Mouse (Mus musculus) spleen, postnatal 0 days (tissue): Measurements from ENCODE around the gene Clec10a. TPM values are rescaled to one million over a fixed set of nuclear protein-coding genes. Genes with fewer than 3 reads are reported as not detected.

Experiments
- polyA plus RNA-seq: library from polyadenylated mRNA; unstranded; fragments of >200 nt; fragmentation: Nextera tagmentation; extraction: Ambion mirVana; gene quantifications from 2 replicates; pipeline ENCODE4 v1.2.1, GENCODE M21; 2015

Gene Clec10a
- polyA plus RNA-seq: 2.9 and 5.5 TPM in 2 replicates

GRCm38 (mm10) chr11:70155897-70156296 is at the start of gene Clec10a:
Gene Clec10a (plus strand): TSS chr11:70156197.

GRCm38 (mm10) chr11:70129926-70130379 is 26.0 kb upstream of the Clec10a start, which contains the start of gene Mgl2:
Gene Mgl2 (plus strand): TSS chr11:70130329.

GRCm38 (mm10) chr11:70212423-70212822 is 56.4 kb downstream of the Clec10a start, which contains the start of gene Slc16a11:
Gene Slc16a11 (plus strand): TSS chr11:70212752.

Other genes starting within 250 kb of the Clec10a start
- gene Gps2, start 242.3 kb upstream of the Clec10a start, polyA plus RNA-seq: 104 and 116 TPM in 2 replicates
- gene Eif5a, start 234.2 kb upstream of the Clec10a start, polyA plus RNA-seq: 1,453 and 1,558 TPM in 2 replicates
- 0.12 and 0.53 TPM in 2 replicates for gene Ybx2, start 220.4 kb upstream of the Clec10a start, polyA plus RNA-seq
- gene Slc2a4, start 208.0 kb upstream of the Clec10a start, polyA plus RNA-seq: 19.1 and 22.0 TPM in 2 replicates
- gene Cldn7, start 191.4 kb upstream of the Clec10a start, polyA plus RNA-seq: 0.98 and 1.6 TPM in 2 replicates
- 20.7 and 22.4 TPM in 2 replicates for gene Ctdnep1, start 175.0 kb upstream of the Clec10a start, polyA plus RNA-seq
- 69.4 and 73.0 TPM in 2 replicates for gene Elp5, start 173.7 kb upstream of the Clec10a start, polyA plus RNA-seq
- gene Gabarap, start 165.1 kb upstream of the Clec10a start, polyA plus RNA-seq: 318 and 353 TPM in 2 replicates
- gene Phf23, start 160.4 kb upstream of the Clec10a start, polyA plus RNA-seq: 26.6 and 35.9 TPM in 2 replicates
- gene Dvl2, start 155.6 kb upstream of the Clec10a start, polyA plus RNA-seq: 6.9 and 10.2 TPM in 2 replicates
- gene Acadvl, start 140.8 kb upstream of the Clec10a start, polyA plus RNA-seq: 58.3 and 59.1 TPM in 2 replicates
- gene Dlg4, start 139.3 kb upstream of the Clec10a start, polyA plus RNA-seq: 1.5 and 3.1 TPM in 2 replicates
- gene Asgr1, start 102.1 kb upstream of the Clec10a start, polyA plus RNA-seq: 0.10 and 0.16 TPM in 2 replicates
- 0.12 TPM in 1 of 2 replicates, not detected in the other for gene Asgr2, start 63.6 kb upstream of the Clec10a start, polyA plus RNA-seq
- gene Mgl2, start 25.9 kb upstream of the Clec10a start, polyA plus RNA-seq: 2.3 and 3.5 TPM in 2 replicates
- 0.28 and 0.64 TPM in 2 replicates for gene Slc16a11, start 56.6 kb downstream of the Clec10a start, polyA plus RNA-seq
- gene Slc16a13, start 64.9 kb downstream of the Clec10a start, polyA plus RNA-seq: 3.0 and 3.3 TPM in 2 replicates
- 5.9 and 8.2 TPM in 2 replicates for gene Bcl6b, start 73.6 kb downstream of the Clec10a start, polyA plus RNA-seq
- gene 0610010K14Rik, start 81.7 kb downstream of the Clec10a start, polyA plus RNA-seq: 107 and 113 TPM in 2 replicates
- 6.9 and 7.8 TPM in 2 replicates for gene Gm21988, start 83.6 kb downstream of the Clec10a start, polyA plus RNA-seq
- gene Rnasek, start 83.6 kb downstream of the Clec10a start, polyA plus RNA-seq: 211 and 216 TPM in 2 replicates
- 10.6 and 11.9 TPM in 2 replicates for gene Alox12, start 99.2 kb downstream of the Clec10a start, polyA plus RNA-seq
- gene Alox12e, start 166.4 kb downstream of the Clec10a start, polyA plus RNA-seq: 0.15 and 0.30 TPM in 2 replicates
- gene Alox15, start 195.8 kb downstream of the Clec10a start, polyA plus RNA-seq: 0.78 and 1.0 TPM in 2 replicates